Mouse (Mus musculus) brain, embryonic 14.5 days (tissue): ENCODE data around the gene Arhgdig.

Source experiments
- CTCF ChIP-seq: fragments of 200-500 bp; IDR thresholded peaks from 2 replicates; pipeline ENCODE4 v1.5.1; 2012; ENCODE audit warnings: inconsistent platforms, mild to moderate bottlenecking, moderate library complexity, borderline replicate concordance; ENCODE audit not compliant: insufficient read depth, insufficient read length; ENCODE audit errors: extremely low read depth
- POLR2A ChIP-seq: fragments of 200-500 bp; IDR thresholded peaks from 2 replicates; pipeline ENCODE4 v1.6.1; 2012; ENCODE audit warnings: mild to moderate bottlenecking, inconsistent platforms, borderline replicate concordance; ENCODE audit not compliant: poor library complexity, insufficient read depth, insufficient read length, severe bottlenecking; ENCODE audit errors: extremely low read depth

DNA sequence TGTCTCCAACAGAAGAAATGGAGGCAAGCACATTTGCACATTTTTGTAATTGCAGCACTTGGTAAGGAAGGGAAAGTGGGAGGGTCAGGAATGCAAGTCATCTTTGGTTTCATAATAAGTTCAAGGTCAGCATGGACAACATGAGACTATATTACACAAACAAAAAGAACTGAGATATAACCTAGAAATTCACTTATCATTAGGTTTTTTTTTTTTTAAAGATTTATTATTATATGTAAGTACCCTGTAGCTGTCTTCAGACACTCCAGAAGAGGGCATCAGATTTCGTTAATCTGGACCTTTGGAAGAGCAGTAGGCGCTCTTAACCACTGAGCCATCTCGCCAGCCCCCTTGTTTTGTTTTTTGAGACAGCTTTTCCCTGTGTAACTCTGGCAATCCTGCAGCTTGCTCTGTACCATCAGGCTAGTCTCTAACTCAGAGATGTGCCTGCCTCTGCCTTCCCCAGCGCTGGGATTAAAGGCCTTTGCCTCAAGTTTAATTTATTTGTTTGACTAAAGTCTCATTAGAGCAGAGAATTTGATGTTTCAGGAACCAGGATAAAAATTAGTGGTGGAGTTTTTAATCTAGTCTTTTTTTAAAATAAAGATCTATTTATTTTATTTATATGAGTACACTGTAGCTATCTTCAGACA is 44.4 kb upstream of the Arhgdig start:
- TF ChIP-seq CTCF: no peak
- TF ChIP-seq POLR2A: no peak
